Mouse (Mus musculus): Measurements from ENCODE around the gene Lao1.

GRCm38 (mm10) chr4:118973281-118973680, 11.9 kb downstream of the Lao1 start:
- TF ChIP-seq CTCF (IDR thresholded peaks at IDR 0.05; ENCODE audit: low read depth, low read length), result no peak
- TF ChIP-seq POLR2A (IDR thresholded peaks at IDR 0.05; ENCODE audit: borderline replicate concordance, low read depth, low read length), result no peak
